Mouse (Mus musculus) lung, postnatal 0 days (tissue): ENCODE measurements around the gene Xpo4. TPM values are rescaled to one million over a fixed set of nuclear protein-coding genes. Genes with fewer than 3 reads are reported as not detected.
A peak's percentile ranks its signal among the peaks of the same experiment; 100 is the strongest.

Experiments
- ATAC-seq: fragments of 200-750 bp; cut with Nextera tagmentation; 2 replicates; pipeline ENCODE4 v1.8.0; 2017; ENCODE audit warnings: moderate library complexity
- DNase-seq: peaks from one replicate; pipeline ENCODE4 v3.0.0-alpha.2; 2016; ENCODE audit warnings: low spot score
- H3K27ac ChIP-seq: fragments of 300-500 bp; sonication (generic); 2 replicates; pipeline ENCODE4 v1.5.1; 2014; ENCODE audit warnings: antibody characterized with exemption, mild to moderate bottlenecking, low read length, mixed read lengths
- H3K27me3 ChIP-seq: fragments of 300-500 bp; sonication (generic); replicated peaks from 2 replicates; pipeline ENCODE4 v1.6.1; 2014; ENCODE audit warnings: low read length, mixed read lengths; ENCODE audit not compliant: insufficient read depth
- H3K36me3 ChIP-seq: fragments of 300-500 bp; sonication (generic); 2 replicates; pipeline ENCODE4 v1.6.1; 2014; ENCODE audit warnings: low read length, mixed read lengths; ENCODE audit not compliant: insufficient read depth
- H3K4me1 ChIP-seq: fragments of 300-500 bp; sonication (generic); 2 replicates; pipeline ENCODE4 v1.6.1; 2014; ENCODE audit warnings: antibody characterized with exemption, low read depth, low read length, mixed read lengths; ENCODE audit not compliant: insufficient read depth
- H3K4me2 ChIP-seq: fragments of 300-500 bp; sonication (generic); replicated peaks from 2 replicates; pipeline ENCODE4 v1.6.1; 2014; ENCODE audit warnings: low read depth, mild to moderate bottlenecking, low read length, moderate library complexity, mixed read lengths
- H3K4me3 ChIP-seq: fragments of 300-500 bp; sonication (generic); 2 replicates; pipeline ENCODE4 v1.5.1; 2014; ENCODE audit warnings: low read depth, low read length
- H3K9ac ChIP-seq: fragments of 300-500 bp; sonication (generic); replicated peaks from 2 replicates; pipeline ENCODE4 v1.6.1; 2014; ENCODE audit warnings: low read depth, mild to moderate bottlenecking
- H3K9me3 ChIP-seq: fragments of 300-500 bp; sonication (generic); 2 replicates; pipeline ENCODE4 v1.6.1; 2016; ENCODE audit warnings: low read length, mixed read lengths
- CTCF ChIP-seq: IDR thresholded peaks from 2 replicates; pipeline ENCODE4 v1.5.1; 2016; ENCODE audit warnings: antibody characterized with exemption, mild to moderate bottlenecking
- EP300 ChIP-seq: IDR thresholded peaks from 2 replicates; pipeline ENCODE4 v1.6.1; 2016; ENCODE audit warnings: antibody characterized with exemption, mild to moderate bottlenecking, control low read depth
- WGBS: fragments of 180-500 bp; shearing (Covaris S2); extraction: QIAGEN DNeasy Blood & Tissue Kit; methylation state at CpG from one replicate; pipeline ENCODE4 v1.1.7; 2014; 5-methylcytosine and 5-hydroxymethylcytosine counted together
- polyA plus RNA-seq: library from polyadenylated mRNA; unstranded; fragments of >200 nt; fragmentation: Nextera tagmentation; extraction: Ambion mirVana; gene quantifications from 2 replicates; pipeline ENCODE4 v1.2.1, GENCODE M21; 2015

Gene Xpo4
- polyA plus RNA-seq, 1 experiment from 2014 or later, result 6.4 TPM

DNA sequence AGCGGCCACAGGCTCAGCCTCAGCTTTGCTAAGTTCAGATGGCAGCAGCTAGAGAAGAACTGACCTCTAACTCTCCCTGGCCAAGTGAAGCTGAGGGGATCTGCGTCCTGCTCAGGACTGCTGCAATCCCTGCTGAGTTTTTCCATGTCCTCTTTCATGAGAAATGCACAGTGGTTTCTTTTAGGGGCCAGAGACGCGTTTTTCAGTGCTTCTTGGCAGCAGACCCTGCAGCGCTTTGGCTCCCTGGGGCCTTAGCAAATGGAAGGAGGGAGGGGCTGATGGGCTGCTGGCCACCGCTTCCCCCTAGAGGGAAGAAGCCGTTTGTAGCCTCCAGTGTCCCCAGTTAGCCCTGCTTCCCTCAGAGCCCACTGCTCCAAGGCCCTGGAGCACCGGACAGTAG is 130.3 kb downstream of the Xpo4 start:
- peak; percentile 48 for ATAC-seq

DNA sequence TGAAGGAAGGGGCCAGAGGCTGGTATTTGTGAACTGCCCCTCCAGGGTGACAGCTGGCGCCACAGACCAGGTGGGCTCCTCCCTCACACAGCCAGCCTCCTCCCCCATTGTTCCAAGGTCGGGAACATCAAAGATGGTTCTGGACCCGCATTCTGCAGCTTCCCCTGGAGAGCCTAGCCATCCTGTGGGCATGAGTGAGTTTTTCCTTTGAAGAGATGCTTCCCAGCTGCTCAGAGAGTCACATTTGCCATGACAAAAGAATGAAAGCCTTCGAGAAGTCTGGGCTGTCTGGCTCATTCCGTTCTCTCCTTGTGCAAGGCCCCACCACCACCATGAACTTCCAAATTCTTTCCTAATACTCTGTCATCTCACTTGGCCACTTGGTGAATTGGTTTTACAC is 130.9 kb downstream of the Xpo4 start:
- Histone ChIP-seq H3K36me3 (no peaks in the 10 kb centered on the region), H3K4me3 (no peak overlapping the region), H3K9me3 (no peaks in the 10 kb centered on the region), H3K4me1 (peaks cover 5% of the 10 kb centered on the region), H3K9ac (no peak overlapping the region), H3K4me2 (no peak overlapping the region), H3K27ac (peak overlapping the region; percentile 68; the same call in 1 of the 2 replicates), H3K27me3 (no peaks in the 10 kb centered on the region)
- peak; percentile 67 for DNase-seq
- peak; percentile 61 for ATAC-seq
- WGBS, result 32% methylated on average over 5 of the region's 5 CpGs
- TF ChIP-seq CTCF, result no peak
- TF ChIP-seq EP300, result no peak

More for the DNA sequence above, 130.3 kb downstream of the Xpo4 start:
- Histone ChIP-seq H3K36me3 (no peaks in the 10 kb centered on the region), H3K9ac (no peak overlapping the region), H3K4me3 (no peak overlapping the region), H3K27ac (peak overlapping the region; percentile 68; the same call in 1 of the 2 replicates), H3K4me2 (0 out of 2 replicates have a peak overlapping the region, but pooled peaks have one; percentile 0), H3K27me3 (no peaks in the 10 kb centered on the region), H3K9me3 (no peaks in the 10 kb centered on the region), H3K4me1 (peaks cover 5% of the 10 kb centered on the region)
- 17% methylated on average over 8 of the region's 8 CpGs for WGBS
- TF ChIP-seq EP300, result no peak
- TF ChIP-seq CTCF, result 0 out of 2 replicates have a peak, but pooled peaks have one; percentile 15
- DNase-seq, result peak; percentile 64

DNA sequence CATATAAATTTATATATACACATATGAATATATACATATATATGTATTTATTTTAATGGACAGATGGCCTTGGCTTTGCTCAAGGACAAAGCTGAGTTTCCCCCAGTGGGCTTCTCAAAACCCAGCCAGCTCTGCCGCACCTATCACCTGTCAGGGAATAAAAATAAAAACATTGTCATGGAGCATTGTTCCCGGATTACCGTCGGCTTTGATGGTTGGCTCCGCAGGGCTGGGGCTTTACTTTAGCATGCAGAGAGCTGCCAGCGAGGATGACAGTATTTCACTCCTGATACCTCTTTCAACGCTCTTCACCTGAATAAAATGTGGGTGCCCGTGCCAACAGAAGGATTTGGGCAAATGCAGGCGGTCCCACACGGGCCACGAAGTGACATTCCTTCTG is 131.4 kb downstream of the Xpo4 start:
- no peak overlapping the region for H3K4me2 ChIP-seq

DNA sequence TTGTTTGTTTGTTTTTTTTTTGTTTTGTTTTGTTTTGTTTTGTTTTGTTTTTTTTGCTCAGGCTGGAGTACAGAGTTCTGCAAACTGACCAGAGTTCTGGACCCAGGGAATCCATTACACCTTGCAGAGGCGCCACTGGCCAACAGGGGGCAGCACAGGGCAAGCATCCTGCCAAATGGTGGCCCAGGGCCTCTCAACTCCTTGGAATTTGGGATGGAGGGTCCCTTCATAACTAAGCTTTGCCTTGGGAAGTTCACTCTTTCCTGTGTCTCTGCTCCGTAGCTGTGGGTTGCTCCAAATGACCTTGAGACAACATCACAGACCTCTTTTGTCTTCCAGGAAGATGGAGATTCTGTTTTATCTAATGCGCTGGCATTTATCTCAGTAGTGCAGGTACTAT is 132.0 kb downstream of the Xpo4 start:
- Histone ChIP-seq H3K36me3 (no peaks in the 10 kb centered on the region), H3K9me3 (no peaks in the 10 kb centered on the region)
- 51% methylated on average over 3 of the region's 3 CpGs for WGBS

More for the DNA sequence above, 131.4 kb downstream of the Xpo4 start:
- no peak for ATAC-seq
- DNase-seq, result no peak
- Histone ChIP-seq H3K36me3 (no peaks in the 10 kb centered on the region), H3K4me3 (no peak overlapping the region), H3K9ac (no peak overlapping the region), H3K9me3 (no peaks in the 10 kb centered on the region), H3K27ac (peak overlapping the region; percentile 38; the same call in 1 of the 2 replicates), H3K4me1 (peaks cover 5% of the 10 kb centered on the region), H3K27me3 (no peaks in the 10 kb centered on the region)
- 46% methylated on average over 11 of the region's 11 CpGs for WGBS
- TF ChIP-seq CTCF, result no peak
- TF ChIP-seq EP300, result no peak

DNA sequence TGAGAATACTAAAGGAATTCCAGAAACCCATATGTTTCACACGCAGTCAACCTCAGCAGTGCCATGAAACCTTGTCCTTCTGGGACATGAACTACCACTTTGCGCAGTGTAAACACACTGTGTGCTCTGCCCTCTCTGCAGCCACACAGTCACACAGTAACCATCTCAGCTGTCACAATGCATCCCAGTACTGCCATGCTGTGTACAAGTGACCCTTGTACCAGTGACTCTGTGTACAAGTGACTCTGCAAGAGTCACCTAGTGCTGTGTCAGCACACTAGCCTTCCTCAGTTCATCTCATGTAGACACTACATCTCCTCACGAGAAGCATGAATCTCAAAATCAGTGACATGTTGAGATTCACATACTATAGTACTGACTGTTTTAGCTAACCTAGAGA is 132.7 kb downstream of the Xpo4 start:
- WGBS, result 91% methylated on average over 3 of the region's 3 CpGs

More for the DNA sequence above, 132.0 kb downstream of the Xpo4 start:
- Histone ChIP-seq H3K9ac (no peak overlapping the region), H3K27me3 (no peaks in the 10 kb centered on the region), H3K4me1 (peaks cover 5% of the 10 kb centered on the region), H3K4me3 (no peak overlapping the region), H3K4me2 (no peak overlapping the region), H3K27ac (no peak overlapping the region)
- ATAC-seq (no peak), DNase-seq (peak; percentile 63)
- TF ChIP-seq EP300 (no peak), CTCF (peak; percentile 92)

DNA sequence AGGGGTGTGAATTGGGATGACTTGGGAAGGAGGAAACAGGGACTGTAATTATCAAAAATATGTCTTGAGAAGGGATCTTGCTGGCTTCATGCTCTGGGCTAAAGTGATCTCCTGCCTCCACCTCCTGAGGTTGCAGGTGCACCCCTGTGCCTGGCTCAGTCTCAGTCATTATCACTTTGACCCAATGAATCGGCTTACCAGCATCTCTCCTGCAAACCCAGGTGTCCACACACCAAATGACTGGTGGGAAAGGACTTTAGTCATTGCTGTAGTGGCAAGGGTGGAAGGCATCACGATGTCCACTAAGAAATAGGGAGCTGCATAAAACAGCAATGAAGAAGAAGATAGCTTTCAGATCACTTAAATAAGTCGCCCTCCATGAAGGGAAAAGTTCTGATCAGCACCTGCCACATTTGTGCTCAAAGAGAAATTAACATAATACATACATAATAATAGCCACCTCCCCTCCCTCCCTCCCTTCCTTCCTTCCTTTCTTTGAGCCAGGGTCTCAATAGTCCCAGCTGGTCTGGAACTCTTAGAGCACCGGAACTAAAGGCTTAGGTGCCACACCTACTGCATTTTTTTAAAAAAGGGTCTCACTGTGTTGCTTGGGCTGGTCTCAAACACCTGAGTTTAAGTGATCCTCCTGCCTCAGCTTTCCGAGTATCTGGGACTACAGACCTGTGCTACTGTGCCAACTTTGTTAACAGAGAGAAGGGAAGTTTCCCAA is 135.3 kb downstream of the Xpo4 start:
- WGBS, result 58% methylated on average over 5 of the region's 5 CpGs
- Histone ChIP-seq H3K27ac (no peak overlapping the region), H3K4me1 (no peaks in the 10 kb centered on the region; the same call in 1 of the 2 replicates), H3K36me3 (no peaks in the 10 kb centered on the region), H3K9ac (no peak overlapping the region), H3K4me2 (no peak overlapping the region), H3K4me3 (no peak overlapping the region), H3K9me3 (no peaks in the 10 kb centered on the region), H3K27me3 (no peaks in the 10 kb centered on the region)
- TF ChIP-seq EP300 (no peak), CTCF (no peak)
- no peak for ATAC-seq
- no peak for DNase-seq

More for the DNA sequence above, 132.7 kb downstream of the Xpo4 start:
- Histone ChIP-seq H3K9ac (no peak overlapping the region), H3K4me3 (no peak overlapping the region), H3K27ac (no peak overlapping the region), H3K27me3 (no peaks in the 10 kb centered on the region), H3K36me3 (no peaks in the 10 kb centered on the region), H3K4me2 (no peak overlapping the region), H3K9me3 (no peaks in the 10 kb centered on the region), H3K4me1 (peaks cover 5% of the 10 kb centered on the region)
- DNase-seq (no peak), ATAC-seq (no peak)
- TF ChIP-seq EP300 (no peak), CTCF (no peak)
